Mouse (Mus musculus): ENCODE data around the gene Cmtm6. TPM values are rescaled to one million over a fixed set of nuclear protein-coding genes. Genes with fewer than 3 reads are reported as not detected.
A peak's percentile ranks its signal among the peaks of the same experiment; 100 is the strongest.

Cmtm6 gene
- polyA plus RNA-seq, 1 experiment from 2014 or later: 17.9 TPM

DNA sequence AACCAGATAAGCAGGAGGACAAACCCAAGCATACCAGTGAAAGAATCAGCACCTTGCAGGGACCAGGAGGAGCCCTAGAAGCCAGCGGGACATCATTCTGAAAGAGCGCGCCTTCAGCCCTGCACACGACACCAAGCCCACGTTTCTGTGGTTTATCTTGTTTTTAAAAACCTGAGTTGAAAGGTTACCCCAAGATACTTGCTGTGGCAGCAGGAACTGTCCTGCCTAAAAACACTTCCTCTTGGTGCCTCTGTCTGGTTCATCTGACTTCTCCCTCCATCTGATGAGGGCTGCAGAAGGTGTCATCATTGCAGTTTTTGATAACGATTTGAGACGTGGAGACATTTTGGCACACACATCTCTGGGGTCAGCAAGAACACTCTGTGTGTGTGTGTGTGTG, 56.8 kb downstream of the Cmtm6 start:
- no peak for ATAC-seq (ENCODE audit: low FRiP score)
- H3K9ac ChIP-seq (replicated peaks): no peak overlapping the region
- 94% methylated on average over 7 of the region's 7 CpGs for WGBS
- no peaks in the 10 kb centered on the region for H3K9me3 ChIP-seq (replicated peaks)
- H3K27ac ChIP-seq (replicated peaks): no peak overlapping the region
- no peaks in the 10 kb centered on the region for H3K36me3 ChIP-seq
- H3K4me1 ChIP-seq: peaks cover 6% of the 10 kb centered on the region
- no peak overlapping the region for H3K4me3 ChIP-seq (replicated peaks)
- H3K4me2 ChIP-seq: no peak overlapping the region
- H3K27me3 ChIP-seq (replicated peaks): no peaks in the 10 kb centered on the region

- no peak overlapping the region for H3K4me3 ChIP-seq (replicated peaks)
- no peak overlapping the region for H3K27ac ChIP-seq (replicated peaks)
- H3K9me3 ChIP-seq (replicated peaks): no peaks in the 10 kb centered on the region
- no peak overlapping the region for H3K9ac ChIP-seq (replicated peaks)
- 90% methylated on average over 8 of the region's 8 CpGs for WGBS
- no peak overlapping the region for H3K4me2 ChIP-seq
- no peaks in the 10 kb centered on the region for H3K36me3 ChIP-seq
- H3K27me3 ChIP-seq (replicated peaks): no peaks in the 10 kb centered on the region
- ATAC-seq (ENCODE audit: low FRiP score): no peak
- H3K4me1 ChIP-seq: peaks cover 6% of the 10 kb centered on the region
These were observed 57.8 kb downstream of the Cmtm6 start for GRCm38 (mm10) chr9:114788697-114789096.

DNA sequence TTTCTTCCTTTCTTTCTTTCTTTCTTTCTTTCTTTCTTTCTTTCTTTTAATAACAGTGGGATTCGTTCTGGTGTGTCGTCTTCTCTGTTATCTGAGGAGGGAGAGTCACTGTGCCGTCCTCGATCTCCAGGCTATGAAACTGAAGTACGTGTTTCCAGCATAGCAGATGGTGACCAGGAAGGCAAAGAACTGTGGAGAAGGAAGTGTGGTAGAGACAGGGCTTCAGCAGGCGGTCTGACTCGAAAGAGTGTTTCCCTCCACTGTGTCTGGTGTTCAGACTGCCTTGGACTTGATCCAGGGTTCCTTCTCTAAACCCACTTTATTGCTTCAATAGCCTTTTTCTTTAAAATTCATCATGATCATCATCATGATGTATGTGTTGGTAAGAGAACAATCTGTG, 58.6 kb downstream of the Cmtm6 start:
- Histone ChIP-seq H3K27ac (replicated peaks) (no peak overlapping the region), H3K9me3 (replicated peaks) (no peaks in the 10 kb centered on the region), H3K4me3 (replicated peaks) (no peak overlapping the region), H3K4me2 (no peak overlapping the region), H3K36me3 (no peaks in the 10 kb centered on the region), H3K9ac (replicated peaks) (no peak overlapping the region), H3K4me1 (peaks cover 6% of the 10 kb centered on the region), H3K27me3 (replicated peaks) (no peaks in the 10 kb centered on the region)
- 78% methylated on average over 7 of the region's 7 CpGs for WGBS
- no peak for ATAC-seq (ENCODE audit: low FRiP score)

GRCm38 (mm10) chr9:114789989-114790388, 59.1 kb downstream of the Cmtm6 start:
- Histone ChIP-seq H3K4me2 (no peak overlapping the region), H3K36me3 (no peaks in the 10 kb centered on the region), H3K4me3 (replicated peaks) (no peak overlapping the region), H3K27ac (replicated peaks) (no peak overlapping the region), H3K9me3 (replicated peaks) (no peaks in the 10 kb centered on the region), H3K9ac (replicated peaks) (no peak overlapping the region), H3K4me1 (peaks cover 6% of the 10 kb centered on the region), H3K27me3 (replicated peaks) (no peaks in the 10 kb centered on the region)
- no peak for ATAC-seq (ENCODE audit: low FRiP score)
- WGBS: 89% methylated on average over 8 of the region's 8 CpGs

DNA sequence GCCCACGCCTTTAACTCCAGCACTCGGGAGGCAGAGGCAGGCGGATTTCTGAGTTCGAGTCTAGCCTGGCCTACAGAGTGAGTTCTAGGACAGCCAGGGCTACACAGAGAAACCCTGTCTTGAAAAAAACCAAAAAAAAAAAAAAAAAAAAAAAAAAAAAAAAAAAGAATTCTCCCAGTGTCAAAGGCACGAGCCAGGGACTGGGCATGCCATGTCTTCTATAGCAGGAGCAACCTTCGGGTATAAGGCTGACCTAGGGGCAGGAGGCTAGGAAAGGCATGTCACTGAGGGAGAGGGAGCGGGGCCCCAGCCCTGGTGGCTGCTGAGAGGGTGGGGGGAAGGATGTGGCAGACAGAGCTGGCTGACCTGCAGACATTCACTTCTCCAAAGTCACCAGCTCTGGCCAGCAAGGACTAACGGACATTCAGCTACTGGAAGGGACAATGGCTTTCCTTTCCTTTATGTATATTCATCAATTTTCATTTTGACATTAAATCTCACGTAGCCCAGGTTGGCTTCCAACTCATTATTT, 62.9 kb downstream of the Cmtm6 start:
- Histone ChIP-seq H3K27ac (replicated peaks) (no peak overlapping the region), H3K4me1 (peaks cover 4% of the 10 kb centered on the region), H3K9me3 (replicated peaks) (no peaks in the 10 kb centered on the region), H3K27me3 (replicated peaks) (no peaks in the 10 kb centered on the region), H3K9ac (replicated peaks) (no peak overlapping the region), H3K36me3 (no peaks in the 10 kb centered on the region), H3K4me3 (replicated peaks) (no peak overlapping the region), H3K4me2 (no peak overlapping the region)
- no peak for ATAC-seq (ENCODE audit: low FRiP score)
- 89% methylated on average over 9 of the region's 9 CpGs for WGBS

- 78% methylated on average over 4 of the region's 4 CpGs for WGBS
- no peak overlapping the region for H3K27ac ChIP-seq (replicated peaks)
- no peaks in the 10 kb centered on the region for H3K27me3 ChIP-seq (replicated peaks)
- no peak overlapping the region for H3K9ac ChIP-seq (replicated peaks)
- no peak overlapping the region for H3K4me2 ChIP-seq
- no peaks in the 10 kb centered on the region for H3K36me3 ChIP-seq
- H3K4me1 ChIP-seq: peaks cover 4% of the 10 kb centered on the region
- H3K4me3 ChIP-seq (replicated peaks): no peak overlapping the region
- no peaks in the 10 kb centered on the region for H3K9me3 ChIP-seq (replicated peaks)
- ATAC-seq (ENCODE audit: low FRiP score): no peak
These were observed 63.6 kb downstream of the Cmtm6 start for GRCm38 (mm10) chr9:114794491-114794890.

DNA sequence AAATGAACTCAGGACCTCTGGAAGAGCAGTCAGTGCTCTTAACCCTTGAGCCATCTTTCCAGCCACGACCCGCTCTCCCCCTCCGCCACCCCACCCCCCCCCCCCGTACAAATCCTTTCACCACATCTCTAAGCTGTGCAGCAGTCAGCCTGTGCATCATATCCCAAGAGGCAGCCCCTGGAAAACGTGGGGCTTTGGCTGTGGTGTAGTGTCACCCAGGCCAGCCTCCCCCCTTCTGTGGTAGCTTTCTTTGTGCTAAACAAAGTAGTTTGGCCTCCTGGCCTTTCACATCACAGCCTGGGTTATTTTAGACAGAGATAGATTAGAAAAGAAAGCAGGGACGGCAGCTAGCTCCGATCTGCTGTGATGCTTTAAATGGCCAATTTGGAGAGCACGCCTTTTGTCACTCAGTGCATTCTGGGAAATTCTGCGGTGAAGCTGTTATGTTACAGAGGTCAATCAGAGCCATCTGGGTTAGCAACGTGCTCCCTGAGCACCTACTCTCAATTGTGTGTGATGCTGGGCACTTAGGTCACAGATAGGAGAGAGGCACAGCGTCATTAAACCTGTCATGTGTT, 65.6 kb downstream of the Cmtm6 start:
- Histone ChIP-seq H3K4me1 (peaks cover 7% of the 10 kb centered on the region), H3K9me3 (replicated peaks) (no peaks in the 10 kb centered on the region), H3K4me2 (no peak overlapping the region), H3K4me3 (replicated peaks) (no peak overlapping the region), H3K9ac (replicated peaks) (no peak overlapping the region), H3K27me3 (replicated peaks) (no peaks in the 10 kb centered on the region), H3K36me3 (no peaks in the 10 kb centered on the region), H3K27ac (replicated peaks) (no peak overlapping the region)
- ATAC-seq (ENCODE audit: low FRiP score): 0 out of 2 replicates have a peak, but pooled peaks have one; percentile 20
- WGBS: 40% methylated on average over 8 of the region's 11 CpGs

DNA sequence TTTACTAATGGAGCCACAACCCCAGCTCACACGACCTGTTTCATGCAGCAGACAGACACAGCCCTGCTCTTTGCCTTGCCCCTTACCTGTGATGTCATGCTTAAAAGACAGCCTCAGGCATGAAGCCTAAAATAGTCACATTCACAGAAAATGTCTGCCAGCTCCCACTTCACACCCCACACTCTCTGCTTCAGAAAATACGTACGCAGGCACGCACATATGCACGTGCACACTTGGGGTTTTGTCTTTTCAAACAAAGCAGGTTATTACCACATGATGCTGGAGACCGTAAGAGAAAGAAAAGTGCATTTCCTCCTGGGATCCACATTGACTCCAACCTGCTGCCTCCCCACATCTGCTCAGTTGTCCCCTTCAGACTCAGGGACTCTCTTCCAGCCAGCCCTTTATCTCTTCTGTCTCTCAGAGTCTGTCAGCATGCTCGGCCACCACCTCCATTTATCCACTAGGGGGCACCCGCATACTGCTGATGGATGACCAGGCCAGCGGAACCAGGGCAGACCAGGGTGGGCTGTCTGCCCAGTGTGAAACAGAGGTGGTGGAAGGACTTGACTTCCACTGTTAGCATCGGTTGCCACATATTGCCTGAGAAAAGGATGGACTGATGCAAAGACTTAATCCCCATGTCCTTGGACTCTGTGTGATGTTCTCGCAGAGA, 66.6 kb downstream of the Cmtm6 start:
- Histone ChIP-seq H3K4me2 (no peak overlapping the region), H3K9me3 (replicated peaks) (no peaks in the 10 kb centered on the region), H3K4me3 (replicated peaks) (no peak overlapping the region), H3K4me1 (peaks cover 7% of the 10 kb centered on the region), H3K27ac (replicated peaks) (no peak overlapping the region), H3K36me3 (no peaks in the 10 kb centered on the region), H3K27me3 (replicated peaks) (0 out of 2 replicates have a peak, but pooled peaks cover 3% of the 10 kb centered on the region), H3K9ac (replicated peaks) (no peak overlapping the region)
- 51% methylated on average over 11 of the region's 11 CpGs for WGBS
- ATAC-seq (ENCODE audit: low FRiP score): peak; percentile 89

DNA sequence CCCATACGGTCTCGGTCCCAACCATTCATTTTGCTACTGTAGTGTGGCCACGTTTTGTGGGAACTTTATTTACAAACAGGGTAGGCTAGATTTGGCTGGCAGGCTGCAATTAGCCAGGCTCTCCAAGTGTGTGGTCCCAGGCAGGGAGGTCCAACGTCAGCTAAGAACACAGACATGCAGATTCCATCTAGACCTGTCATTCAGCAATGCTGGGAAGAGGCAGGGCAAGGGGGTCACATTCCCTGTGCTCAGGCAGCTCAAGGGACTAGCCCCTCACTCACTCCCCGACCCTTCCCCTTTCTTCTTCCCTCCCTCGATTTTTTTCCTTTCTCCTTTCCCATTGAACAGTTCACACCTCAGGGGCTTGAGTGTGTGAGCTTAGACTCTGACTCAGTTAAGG, 67.9 kb downstream of the Cmtm6 start:
- H3K4me3 ChIP-seq (replicated peaks): no peak overlapping the region
- no peak overlapping the region for H3K9ac ChIP-seq (replicated peaks)
- no peak overlapping the region for H3K27ac ChIP-seq (replicated peaks)
- ATAC-seq (ENCODE audit: low FRiP score): no peak
- 0 out of 2 replicates have a peak, but pooled peaks cover 3% of the 10 kb centered on the region for H3K27me3 ChIP-seq (replicated peaks)
- peaks cover 7% of the 10 kb centered on the region for H3K4me1 ChIP-seq
- 40% methylated on average over 6 of the region's 6 CpGs for WGBS
- H3K36me3 ChIP-seq: no peaks in the 10 kb centered on the region
- no peaks in the 10 kb centered on the region for H3K9me3 ChIP-seq (replicated peaks)
- H3K4me2 ChIP-seq: no peak overlapping the region

Other genes with a start within 250 kb of the Cmtm6 start
- gene Ccr4, start 226.2 kb upstream of the Cmtm6 start, polyA plus RNA-seq (2015; fragmentation: Nextera tagmentation; extraction: Ambion mirVana): 0.84 TPM in 1 of 2 replicates, not detected in the other
- not detected in 2 replicates for gene C130032M10Rik, start 215.4 kb upstream of the Cmtm6 start, polyA plus RNA-seq (2015; fragmentation: Nextera tagmentation; extraction: Ambion mirVana)
- gene Trim71, start 166.7 kb upstream of the Cmtm6 start, polyA plus RNA-seq (2015; fragmentation: Nextera tagmentation; extraction: Ambion mirVana): 0.35 and 0.54 TPM in 2 replicates
- 54.2 and 57.8 TPM in 2 replicates for gene Cnot10, start 90.9 kb upstream of the Cmtm6 start, polyA plus RNA-seq (2015; fragmentation: Nextera tagmentation; extraction: Ambion mirVana)
- 124 and 140 TPM in 2 replicates for gene Dync1li1, start 42.3 kb upstream of the Cmtm6 start, polyA plus RNA-seq (2015; fragmentation: Nextera tagmentation; extraction: Ambion mirVana)
- 13.0 and 71.4 TPM in 2 replicates for gene Cmtm7, start 50.7 kb downstream of the Cmtm6 start, polyA plus RNA-seq (2015; fragmentation: Nextera tagmentation; extraction: Ambion mirVana)
- gene Cmtm8, start 113.0 kb downstream of the Cmtm6 start, polyA plus RNA-seq (2015; fragmentation: Nextera tagmentation; extraction: Ambion mirVana): 10.9 and 13.4 TPM in 2 replicates
- gene Gpd1l, start 202.9 kb downstream of the Cmtm6 start, polyA plus RNA-seq (2015; fragmentation: Nextera tagmentation; extraction: Ambion mirVana): 39.8 and 40.8 TPM in 2 replicates
- gene Osbpl10, start 247.5 kb downstream of the Cmtm6 start, polyA plus RNA-seq (2015; fragmentation: Nextera tagmentation; extraction: Ambion mirVana): 3.1 and 8.1 TPM in 2 replicates

Measured in neural tube, embryonic 15.5 days (tissue).